Mouse (Mus musculus): ENCODE data around the gene Urah. TPM values are rescaled to one million over a fixed set of nuclear protein-coding genes. Genes with fewer than 3 reads are reported as not detected.

Gene Urah
- total and polyA plus RNA-seq, 3 experiments = not detected

GRCm38 (mm10) chr7:140810496-140810895 lies 24.3 kb upstream of the Urah start:
- H3K4me2 ChIP-seq (ENCODE audit: insufficient read depth, low read depth, poor library complexity, severe bottlenecking) = no peak overlapping the region
- DNase-seq (ENCODE audit: extremely low read depth) = peak; percentile 12
- H3K36me3 ChIP-seq (replicated peaks in 1 of 2; ENCODE audit: control insufficient read depth in 1 of 2, insufficient read depth in 1 of 2, low read length in 1 of 2) = no peaks in the 10 kb centered on the region
- H3K4me3 ChIP-seq (replicated peaks in 1 of 3; ENCODE audit: low read depth in 2 of 3, low read length in 2 of 3, poor library complexity in 1 of 3) = no peak overlapping the region
- peaks cover 72% of the 10 kb centered on the region for H3K27me3 ChIP-seq (replicated peaks)
- H3K9ac ChIP-seq (ENCODE audit: insufficient read depth, low read depth) = no peak overlapping the region
- H3K9me3 ChIP-seq (replicated peaks; ENCODE audit: low read length) = peaks cover 3% of the 10 kb centered on the region
- H3K79me2 ChIP-seq (replicated peaks; ENCODE audit: control insufficient read depth, extremely low read depth, insufficient read depth, poor library complexity, severe bottlenecking) = no peaks in the 10 kb centered on the region
- in situ Hi-C loops (cut with MboI; ENCODE audit: low pct_ligation_motif_present, low pct_unique_long_range_greater_than_20kb, low sequenced_read_pairs) (no loop called here), dilution Hi-C loops (cut with MboI; ENCODE audit: extremely low pct_ligation_motif_present, extremely low pct_unique_long_range_greater_than_20kb, low sequenced_read_pairs) (no loop called here)
- TF ChIP-seq CTCF (conservative IDR thresholded peaks at IDR 0.05 in 1 of 2, IDR thresholded peaks at IDR 0.05 in 1 of 2; ENCODE audit: low read depth in 2 of 2, low read length in 2 of 2) = peak in 1 of 2 experiments; percentile 45; a peak in 2 of 4 replicates
- TF ChIP-seq GABPA (IDR thresholded peaks at IDR 0.05; ENCODE audit: insufficient replicate concordance, low read depth, low read length) = no peak
- TF ChIP-seq NRF1 (IDR thresholded peaks at IDR 0.05; ENCODE audit: low read depth, low read length) = no peak
- TF ChIP-seq SMC3 (IDR thresholded peaks at IDR 0.05; ENCODE audit: low read depth, low read length) = peak; percentile 18; the same call in 1 of the 2 replicates
- no peak for TF ChIP-seq MXI1 (IDR thresholded peaks at IDR 0.05; ENCODE audit: low read depth, low read length)
- no peak for TF ChIP-seq POLR2AphosphoS2 (IDR thresholded peaks at IDR 0.05; ENCODE audit: low read depth, low read length)
- no peak for TF ChIP-seq NELFE (IDR thresholded peaks at IDR 0.05; ENCODE audit: low read depth, low read length)
- TF ChIP-seq PAX5 (IDR thresholded peaks at IDR 0.05; ENCODE audit: low read length) = no peak
- no peak for TF ChIP-seq USF2 (conservative IDR thresholded peaks at IDR 0.05; ENCODE audit: low read depth, low read length)
- TF ChIP-seq MEF2A (IDR thresholded peaks at IDR 0.05; ENCODE audit: borderline replicate concordance, low read depth, low read length) = no peak
- no peak for TF ChIP-seq MAFK (IDR thresholded peaks at IDR 0.05; ENCODE audit: insufficient replicate concordance, low read length)
- no peak for TF ChIP-seq MAZ (IDR thresholded peaks at IDR 0.05; ENCODE audit: low read depth, low read length)
- TF ChIP-seq ZMIZ1 (IDR thresholded peaks at IDR 0.05; ENCODE audit: low read depth, low read length) = no peak
- no peak for TF ChIP-seq ZC3H11A (IDR thresholded peaks at IDR 0.05; ENCODE audit: low read depth, low read length)
- TF ChIP-seq ZNF384 (IDR thresholded peaks at IDR 0.05; ENCODE audit: low read depth, low read length) = no peak
- TF ChIP-seq IRF4 (IDR thresholded peaks at IDR 0.05; ENCODE audit: low read depth, low read length) = no peak
- no peak for TF ChIP-seq ETS1 (conservative IDR thresholded peaks at IDR 0.05; ENCODE audit: low read depth, low read length)
- peak; percentile 2 for TF ChIP-seq RAD21 (IDR thresholded peaks at IDR 0.05; ENCODE audit: low read depth, low read length)
- no peak for TF ChIP-seq POLR2A (IDR thresholded peaks at IDR 0.05; ENCODE audit: low read depth, low read length)
- TF ChIP-seq RCOR1 (conservative IDR thresholded peaks at IDR 0.05; ENCODE audit: low read depth, low read length) = no peak
- no peak for TF ChIP-seq ZKSCAN1 (IDR thresholded peaks at IDR 0.05; ENCODE audit: borderline replicate concordance, low read depth, low read length)
- H3K4me1 ChIP-seq (ENCODE audit: control insufficient read depth in 1 of 2, insufficient read depth in 2 of 2) = no peaks in the 10 kb centered on the region
- no peak overlapping the region for H3K27ac ChIP-seq (ENCODE audit: insufficient read depth, low read depth)

- Histone ChIP-seq H3K27me3 (replicated peaks) (peaks cover 70% of the 10 kb centered on the region), H3K9ac (ENCODE audit: insufficient read depth, low read depth) (no peak overlapping the region), H3K4me1 (ENCODE audit: control insufficient read depth in 1 of 2, insufficient read depth in 2 of 2) (no peaks in the 10 kb centered on the region), H3K4me3 (replicated peaks in 1 of 3; ENCODE audit: low read depth in 2 of 3, low read length in 2 of 3, poor library complexity in 1 of 3) (no peak overlapping the region), H3K36me3 (replicated peaks in 1 of 2; ENCODE audit: control insufficient read depth in 1 of 2, insufficient read depth in 1 of 2, low read length in 1 of 2) (no peaks in the 10 kb centered on the region), H3K4me2 (ENCODE audit: insufficient read depth, low read depth, poor library complexity, severe bottlenecking) (no peak overlapping the region), H3K9me3 (replicated peaks; ENCODE audit: low read length) (peaks cover 3% of the 10 kb centered on the region), H3K27ac (ENCODE audit: insufficient read depth, low read depth) (no peak overlapping the region), H3K79me2 (replicated peaks; ENCODE audit: control insufficient read depth, extremely low read depth, insufficient read depth, poor library complexity, severe bottlenecking) (no peaks in the 10 kb centered on the region)
- DNase-seq (ENCODE audit: extremely low read depth) = no peak
- in situ Hi-C loops (cut with MboI; ENCODE audit: low pct_ligation_motif_present, low pct_unique_long_range_greater_than_20kb, low sequenced_read_pairs) = no loop called here
- dilution Hi-C loops (cut with MboI; ENCODE audit: extremely low pct_ligation_motif_present, extremely low pct_unique_long_range_greater_than_20kb, low sequenced_read_pairs) = no loop called here
- no peak for TF ChIP-seq JUND (conservative IDR thresholded peaks at IDR 0.05; ENCODE audit: low read depth, low read length)
- TF ChIP-seq NRF1 (IDR thresholded peaks at IDR 0.05; ENCODE audit: low read depth, low read length) = no peak
- no peak for TF ChIP-seq SIN3A (IDR thresholded peaks at IDR 0.05; ENCODE audit: low read length)
- no peak for TF ChIP-seq SMC3 (IDR thresholded peaks at IDR 0.05; ENCODE audit: low read depth, low read length)
- TF ChIP-seq BHLHE40 (IDR thresholded peaks at IDR 0.05; ENCODE audit: low read depth, low read length) = no peak
- no peak for TF ChIP-seq EP300 (IDR thresholded peaks at IDR 0.05; ENCODE audit: low read length)
- no peak for TF ChIP-seq JUN (IDR thresholded peaks at IDR 0.05; ENCODE audit: insufficient read depth, low read depth, low read length)
- TF ChIP-seq MYC (IDR thresholded peaks at IDR 0.05; ENCODE audit: low read depth, low read length) = no peak
- TF ChIP-seq TCF12 (IDR thresholded peaks at IDR 0.05; ENCODE audit: low read depth, low read length) = no peak
- TF ChIP-seq CTCF (conservative IDR thresholded peaks at IDR 0.05 in 1 of 2, IDR thresholded peaks at IDR 0.05 in 1 of 2; ENCODE audit: low read depth in 2 of 2, low read length in 2 of 2) = no peak
- no peak for TF ChIP-seq ETS1 (conservative IDR thresholded peaks at IDR 0.05; ENCODE audit: low read depth, low read length)
- TF ChIP-seq RAD21 (IDR thresholded peaks at IDR 0.05; ENCODE audit: low read depth, low read length) = no peak
Observed at GRCm38 (mm10) chr7:140811714-140812113, 23.1 kb upstream of the Urah start.
